Mouse (Mus musculus) cerebellum, adult 2 months (tissue): ENCODE measurements at regions not wholly inside any gene's neighbourhood (a gene's known extent, or its start where the extent isn't known, plus 50 kb on each side); places are given as distances from the start of the nearest gene placed in this dataset.

Experiments
- CTCF ChIP-seq: fragments of 200-500 bp; IDR thresholded peaks from 2 replicates; pipeline ENCODE4 v1.5.1; 2011; ENCODE audit warnings: low read depth, mild to moderate bottlenecking, control low read depth, low read length, moderate library complexity, borderline replicate concordance; ENCODE audit not compliant: insufficient read depth
- POLR2A ChIP-seq: fragments of 200-500 bp; IDR thresholded peaks from 2 replicates; pipeline ENCODE4 v1.6.1; 2011; ENCODE audit warnings: low read length, control low read depth, borderline replicate concordance; ENCODE audit not compliant: insufficient read depth

GRCm38 (mm10) chr4:143020658-143021057 lies 192.1 kb downstream of the Prdm2 start:
- TF ChIP-seq CTCF (no peak), POLR2A (no peak)
